Mouse (Mus musculus) C2C12 (cell line): ENCODE measurements around the gene Taf12. TPM values are rescaled to one million over a fixed set of nuclear protein-coding genes. Genes with fewer than 3 reads are reported as not detected.

Experiments used
- H3K27me3 ChIP-seq: one replicate; pipeline ENCODE4 v1.6.1; 2011; ENCODE audit not compliant: control insufficient read depth, insufficient read depth, insufficient read length
- H3K36me3 ChIP-seq: one replicate; pipeline ENCODE4 v1.6.1; 2011; ENCODE audit not compliant: control insufficient read depth, insufficient read depth
- H3K4me3 ChIP-seq: one replicate; pipeline ENCODE4 v1.5.1; 2011; ENCODE audit warnings: mild to moderate bottlenecking, control low read depth; ENCODE audit not compliant: poor library complexity, insufficient read depth, severe bottlenecking
- H3K79me2 ChIP-seq: one replicate; pipeline ENCODE4 v1.6.1; 2011; ENCODE audit not compliant: control insufficient read depth, insufficient read depth
- H3K79me3 ChIP-seq: one replicate; pipeline ENCODE4 v1.6.1; 2011; ENCODE audit warnings: low read depth, control low read depth
- H3ac ChIP-seq: one replicate; pipeline ENCODE3; 2011; ENCODE audit warnings: low read depth; ENCODE audit not compliant: control insufficient read depth, insufficient read length
- CEBPB ChIP-seq: IDR thresholded peaks from one replicate; pipeline ENCODE4 v1.6.1; 2011; ENCODE audit warnings: low read depth, mild to moderate bottlenecking, control low read depth, moderate library complexity
- CTCF ChIP-seq: IDR thresholded peaks from one replicate; pipeline ENCODE4 v1.5.1; 2011; ENCODE audit not compliant: control insufficient read depth, insufficient read depth, insufficient read length
- FOSL1 ChIP-seq: IDR thresholded peaks from one replicate; pipeline ENCODE4 v1.8.0; 2011; ENCODE audit warnings: mild to moderate bottlenecking, low read length; ENCODE audit not compliant: poor library complexity, insufficient read depth, severe bottlenecking
- MAX ChIP-seq: IDR thresholded peaks from one replicate; pipeline ENCODE4 v1.6.1; 2011; ENCODE audit warnings: mild to moderate bottlenecking, control low read depth
- MYOD1 ChIP-seq: IDR thresholded peaks from one replicate; pipeline ENCODE4 v1.6.1; 2011; ENCODE audit warnings: low read depth; ENCODE audit not compliant: control insufficient read depth, insufficient read length
- MYOG ChIP-seq: IDR thresholded peaks from one replicate; pipeline ENCODE4 v1.6.1; 2011; ENCODE audit not compliant: control insufficient read depth, insufficient read length; ENCODE audit errors: extremely low read depth
- USF1 ChIP-seq: IDR thresholded peaks from one replicate; pipeline ENCODE4 v1.6.1; 2011; ENCODE audit warnings: low read depth, mild to moderate bottlenecking, control low read depth, moderate library complexity
- polyA plus RNA-seq: library from polyadenylated mRNA; unstranded; fragments of >200 nt; fragmentation: generic; extraction: Trizol; gene quantifications from one replicate; pipeline ENCODE4 v1.2.1, GENCODE M21; 2012; ENCODE audit warnings: missing spikeins

The Taf12 gene
- polyA plus RNA-seq, 1 experiment: 29.7 TPM

DNA sequence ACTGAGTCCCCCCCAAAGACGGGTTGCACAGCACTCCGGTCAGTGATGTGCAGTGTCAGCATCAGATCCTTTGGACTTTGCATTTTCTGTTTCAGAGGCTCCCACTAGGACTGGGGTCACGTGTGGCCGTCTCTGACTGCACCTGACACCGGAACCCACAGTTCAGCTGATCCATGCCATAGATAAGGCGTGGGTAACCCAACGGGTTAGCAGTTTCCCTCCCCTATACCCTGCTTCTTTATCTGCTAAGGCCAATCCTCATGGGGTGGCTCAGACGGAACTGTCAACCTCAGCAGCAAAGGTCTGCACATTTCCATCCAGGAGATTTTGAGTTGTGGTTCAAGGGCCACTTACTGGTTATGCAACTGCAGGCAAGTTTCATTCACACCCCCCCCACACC lies 31.1 kb downstream of the Taf12 start:
- no peaks in the 10 kb centered on the region for H3K27me3 ChIP-seq
- H3K36me3 ChIP-seq: peaks cover 17% of the 10 kb centered on the region
- peaks cover 17% of the 10 kb centered on the region for H3K79me3 ChIP-seq
- no peak overlapping the region for H3ac ChIP-seq
- H3K4me3 ChIP-seq: no peak overlapping the region
- no peak for TF ChIP-seq MYOD1
- no peak for TF ChIP-seq USF1
- TF ChIP-seq CEBPB: no peak
- TF ChIP-seq FOSL1: no peak
- no peak for TF ChIP-seq MAX
- TF ChIP-seq MYOG: no peak
- TF ChIP-seq CTCF: no peak
- peaks cover 20% of the 10 kb centered on the region for H3K79me2 ChIP-seq

DNA sequence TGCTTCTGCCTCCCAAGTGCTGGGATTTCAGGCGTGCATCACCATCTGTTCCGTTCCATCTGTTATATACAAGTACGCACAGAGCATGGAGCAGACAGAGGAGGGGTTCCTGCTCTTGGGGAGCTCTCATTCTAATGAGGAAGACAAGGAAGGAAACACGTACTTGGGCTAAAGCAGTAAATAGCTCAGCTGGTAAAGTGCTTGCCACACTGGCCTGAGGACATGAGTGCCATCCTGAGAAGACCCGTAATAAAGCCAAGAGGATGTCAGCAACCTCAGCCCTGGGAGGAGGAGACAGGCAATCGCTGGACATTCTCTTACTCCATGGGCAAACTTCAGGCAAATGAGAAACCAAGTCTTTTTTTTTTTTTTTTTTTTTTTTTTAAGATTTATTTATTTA lies 31.8 kb downstream of the Taf12 start:
- Histone ChIP-seq H3K27me3 (no peaks in the 10 kb centered on the region), H3ac (no peak overlapping the region), H3K4me3 (no peak overlapping the region), H3K36me3 (peaks cover 24% of the 10 kb centered on the region), H3K79me3 (peaks cover 21% of the 10 kb centered on the region), H3K79me2 (peaks cover 28% of the 10 kb centered on the region)
- TF ChIP-seq CEBPB (no peak), FOSL1 (no peak), MYOD1 (no peak), USF1 (no peak), CTCF (no peak), MYOG (no peak), MAX (no peak)

- TF ChIP-seq MAX (peak; percentile 69), USF1 (peak; percentile 32), CTCF (no peak), MYOD1 (no peak), MYOG (no peak)
- Histone ChIP-seq H3K4me3 (peak overlapping the region; percentile 97), H3K79me2 (peaks cover 30% of the 10 kb centered on the region), H3K79me3 (peaks cover 21% of the 10 kb centered on the region), H3K27me3 (no peaks in the 10 kb centered on the region), H3ac (peak overlapping the region; percentile 92), H3K36me3 (peaks cover 44% of the 10 kb centered on the region)
These were observed 34.4 kb downstream of the Taf12 start for GRCm38 (mm10) chr4:132308437-132309139.

- TF ChIP-seq CTCF (no peak), CEBPB (no peak), MYOG (no peak), MAX (peak; percentile 37), MYOD1 (no peak)
- peak overlapping the region; percentile 92 for H3ac ChIP-seq
- peaks cover 50% of the 10 kb centered on the region for H3K36me3 ChIP-seq
- H3K27me3 ChIP-seq: no peaks in the 10 kb centered on the region
- peaks cover 30% of the 10 kb centered on the region for H3K79me2 ChIP-seq
- H3K4me3 ChIP-seq: peak overlapping the region; percentile 97
- peaks cover 21% of the 10 kb centered on the region for H3K79me3 ChIP-seq
These were observed 35.1 kb downstream of the Taf12 start for GRCm38 (mm10) chr4:132309140-132309848.

DNA sequence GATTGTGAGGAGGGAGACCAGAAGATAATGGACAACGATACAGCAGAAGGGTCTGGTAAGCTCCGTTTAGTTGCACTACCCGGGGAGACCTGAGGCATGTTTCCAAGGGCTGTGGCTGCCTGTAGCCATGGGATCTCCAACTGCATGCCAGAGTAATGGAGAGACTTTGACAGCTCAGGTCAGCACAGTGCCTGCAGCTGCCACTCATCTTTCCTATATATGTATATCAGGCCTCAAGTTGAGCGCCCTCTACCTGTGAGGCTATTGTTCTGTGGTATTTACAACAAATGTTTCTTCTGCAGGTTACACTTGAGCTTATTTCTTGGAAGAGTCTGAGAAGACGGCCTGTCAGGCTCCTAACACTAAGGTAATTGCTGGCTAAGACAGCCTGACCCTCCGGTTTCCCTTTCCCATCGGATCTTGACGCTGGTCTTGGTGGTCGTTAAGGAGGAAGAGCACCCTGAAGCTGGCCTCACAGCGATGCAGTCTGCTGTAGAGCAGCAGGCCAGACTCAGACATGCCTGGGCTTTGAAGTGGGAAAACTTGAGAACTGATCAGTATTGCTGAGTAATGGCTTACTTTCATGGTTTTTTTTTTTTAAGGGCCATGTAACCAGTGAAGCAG lies 35.8 kb downstream of the Taf12 start:
- Histone ChIP-seq H3K4me3 (peak overlapping the region; percentile 97), H3K36me3 (peaks cover 55% of the 10 kb centered on the region), H3K27me3 (no peaks in the 10 kb centered on the region)

More for the DNA sequence above, 35.8 kb downstream of the Taf12 start:
- H3K79me3 ChIP-seq: peaks cover 21% of the 10 kb centered on the region
- H3K79me2 ChIP-seq: peaks cover 30% of the 10 kb centered on the region
- H3ac ChIP-seq: peak overlapping the region; percentile 92
- TF ChIP-seq MYOD1: no peak
